Mouse (Mus musculus): ENCODE data around the gene Nxpe3.
A peak's percentile ranks its signal among the peaks of the same experiment; 100 is the strongest.
"Not testable (repeated sequence)": the region's sequence is repeated elsewhere in the genome, so short reads cannot be mapped to it uniquely, and the experiment has no call there.

Gene Nxpe3

DNA sequence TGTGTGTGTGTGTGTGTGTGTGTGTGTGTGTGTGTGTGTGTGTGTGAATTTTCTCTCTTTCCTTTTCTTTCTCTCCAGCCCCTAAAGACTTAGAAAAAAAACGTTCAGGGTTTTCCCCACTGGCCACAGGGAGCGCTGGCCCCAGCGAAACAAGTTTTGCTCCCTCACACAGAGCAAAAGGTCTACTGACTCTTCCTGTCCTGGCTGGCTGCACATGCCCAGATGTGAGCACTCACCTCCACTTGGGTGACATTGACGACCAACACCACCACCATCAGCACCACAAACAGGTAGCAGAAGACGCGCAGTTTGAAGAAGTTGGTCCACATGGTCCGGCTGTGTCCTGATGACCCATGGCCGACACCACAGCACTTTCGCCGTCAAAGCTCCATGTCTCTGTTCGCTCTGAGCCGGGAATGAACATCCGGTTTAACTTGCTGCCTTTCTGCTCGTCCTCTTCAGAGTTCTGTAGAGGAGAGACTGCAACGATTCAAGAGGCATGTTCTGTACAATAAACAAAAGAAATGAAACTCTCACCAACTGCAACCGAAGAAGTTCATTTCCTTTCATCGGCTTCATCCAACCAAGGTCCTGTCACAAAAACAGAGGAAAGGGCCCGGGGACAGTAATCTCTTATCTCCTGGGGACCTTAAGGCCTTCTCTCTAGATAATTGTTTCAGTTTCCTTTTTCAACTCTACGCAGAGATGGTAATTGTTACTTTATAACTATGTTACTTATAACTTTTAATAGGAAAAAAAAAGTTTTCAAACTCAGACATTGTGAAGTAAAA lies 4.5 kb downstream of the Nxpe3 start:
- DNase-seq (ENCODE audit: low spot score), result no peak

DNA sequence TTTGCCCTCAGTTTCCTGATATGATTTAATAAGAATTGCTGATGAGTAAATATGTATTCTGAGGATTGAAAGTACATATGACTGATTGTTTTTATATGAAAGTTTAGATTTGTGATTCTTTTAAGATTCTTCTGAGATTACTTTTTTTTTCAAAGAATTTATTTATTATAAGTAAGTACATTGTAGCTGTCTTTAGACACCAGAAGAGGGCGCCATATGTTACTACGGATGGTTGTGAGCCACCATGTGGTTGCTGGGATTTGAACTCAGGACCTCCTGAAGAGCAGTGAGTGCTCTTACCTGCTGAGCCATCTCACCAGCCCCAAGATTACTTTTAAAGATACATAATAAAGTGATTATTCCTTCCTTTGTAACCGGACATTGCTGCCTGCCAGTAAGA lies 5.6 kb downstream of the Nxpe3 start:
- no peak for DNase-seq (ENCODE audit: low spot score)

DNA sequence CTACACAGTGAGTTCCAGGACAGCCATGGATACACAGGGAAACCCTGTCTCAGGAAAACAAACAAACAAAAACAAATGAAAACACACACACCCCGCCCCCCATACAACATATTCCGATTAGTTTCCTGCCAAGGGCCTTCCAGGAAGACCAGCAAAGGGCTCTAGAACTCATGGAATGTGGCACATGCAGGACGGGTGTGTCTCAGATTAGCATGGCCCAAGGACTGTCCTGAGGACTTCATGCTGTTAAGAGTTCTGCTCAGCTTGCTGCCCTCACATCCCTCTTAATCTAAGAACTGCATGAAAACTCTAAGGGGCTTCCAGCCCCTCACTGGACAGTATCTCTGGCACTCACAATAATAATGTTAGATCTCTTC lies 6.5 kb downstream of the Nxpe3 start:
- no peak for DNase-seq (ENCODE audit: low spot score)

DNA sequence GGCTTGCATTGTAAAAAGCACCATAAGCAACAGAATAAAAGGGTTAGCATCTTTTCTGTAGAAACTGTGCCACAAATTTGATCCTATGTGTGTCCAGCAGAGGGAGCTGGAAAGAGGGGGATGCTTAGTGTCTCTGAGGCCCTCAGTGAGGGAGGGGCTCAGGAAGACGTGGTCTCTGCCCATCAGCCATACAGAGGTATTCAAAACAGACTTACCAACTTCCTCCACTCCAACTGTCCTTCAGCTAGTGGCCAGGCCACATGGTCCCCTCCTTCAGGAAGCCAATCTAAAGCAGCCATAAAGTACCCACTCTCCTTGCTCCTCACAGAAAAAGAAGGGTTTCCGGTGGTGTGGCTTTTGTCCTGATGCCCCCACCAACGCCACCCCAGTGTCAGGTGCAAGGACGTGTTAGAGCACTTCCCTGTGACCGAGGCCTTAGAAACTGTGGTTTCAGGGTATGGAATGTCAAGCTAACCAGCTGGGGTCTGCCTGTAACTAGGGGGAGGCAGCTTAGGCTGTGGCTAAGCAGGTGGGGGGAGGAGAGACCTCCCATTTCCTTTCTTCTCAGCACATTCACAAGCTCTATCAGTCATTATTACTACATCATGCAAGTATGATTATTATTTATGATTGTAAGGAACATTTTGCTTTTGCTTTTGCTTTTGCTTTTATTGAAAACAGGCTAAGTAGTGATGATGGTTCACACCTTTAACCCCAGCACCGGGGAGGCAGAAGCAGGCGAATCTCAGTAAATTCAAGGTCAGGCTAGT lies 7.1 kb downstream of the Nxpe3 start:
- DNase-seq (ENCODE audit: low spot score), result no peak

DNA sequence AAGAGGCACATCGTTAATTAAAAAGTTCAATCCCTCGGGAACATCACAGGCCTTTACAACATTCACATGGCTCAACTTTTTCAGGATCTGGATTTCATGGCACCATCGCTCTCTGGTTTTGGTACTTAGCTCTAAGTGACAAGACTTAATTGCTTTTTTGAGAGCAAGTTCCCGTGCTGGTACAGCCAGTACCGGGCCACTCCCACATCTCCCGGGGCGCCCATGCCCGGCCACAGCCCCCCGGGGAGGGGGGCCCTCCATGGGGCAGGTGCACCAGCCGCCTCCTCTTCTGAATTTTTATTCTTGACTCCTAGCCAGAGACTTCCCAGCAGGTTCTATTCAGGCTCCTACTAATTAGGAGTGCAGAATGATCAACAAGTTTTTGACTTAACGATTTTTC lies 10.8 kb downstream of the Nxpe3 start:
- no peak for DNase-seq (ENCODE audit: low spot score)

DNA sequence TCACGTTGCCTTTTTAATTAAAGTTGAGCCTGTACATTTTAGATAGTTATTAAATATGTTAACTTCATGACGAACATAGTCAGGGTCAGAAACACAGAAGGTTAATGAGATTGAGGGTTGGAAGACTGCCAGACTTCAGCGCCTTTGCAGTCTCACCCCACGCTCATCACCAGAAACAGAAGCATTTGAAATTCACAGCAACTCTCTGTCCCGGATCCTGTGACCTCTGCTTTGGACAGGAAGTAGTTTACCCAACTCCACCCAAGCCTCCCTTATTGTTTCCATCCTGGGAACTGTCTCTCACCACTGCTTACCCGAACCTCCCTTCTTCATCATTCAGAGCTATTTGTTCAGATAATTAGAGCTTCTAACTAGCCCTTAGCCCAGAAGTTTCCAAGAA lies 19.1 kb downstream of the Nxpe3 start:
- no peak for DNase-seq (ENCODE audit: low spot score)

DNA sequence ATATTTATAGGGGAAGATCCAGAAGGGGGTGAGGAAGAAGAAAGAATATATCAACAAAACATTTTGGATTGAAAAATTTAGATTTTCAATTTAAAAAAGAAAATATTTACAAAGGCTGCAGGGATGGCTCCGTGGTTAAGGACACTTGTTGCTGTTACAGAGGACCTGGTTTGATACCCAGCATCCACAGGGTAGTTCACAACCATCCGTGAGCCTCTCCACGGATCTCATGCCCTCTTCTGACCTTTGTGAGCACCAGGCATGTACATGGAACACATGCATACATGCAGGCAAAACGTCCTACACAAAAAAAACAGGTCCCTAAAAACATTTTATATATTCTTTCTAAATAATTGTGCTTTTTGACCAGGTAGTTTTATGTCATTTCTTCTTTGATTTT lies 31.3 kb downstream of the Nxpe3 start:
- no peak for DNase-seq (ENCODE audit: low spot score)

DNA sequence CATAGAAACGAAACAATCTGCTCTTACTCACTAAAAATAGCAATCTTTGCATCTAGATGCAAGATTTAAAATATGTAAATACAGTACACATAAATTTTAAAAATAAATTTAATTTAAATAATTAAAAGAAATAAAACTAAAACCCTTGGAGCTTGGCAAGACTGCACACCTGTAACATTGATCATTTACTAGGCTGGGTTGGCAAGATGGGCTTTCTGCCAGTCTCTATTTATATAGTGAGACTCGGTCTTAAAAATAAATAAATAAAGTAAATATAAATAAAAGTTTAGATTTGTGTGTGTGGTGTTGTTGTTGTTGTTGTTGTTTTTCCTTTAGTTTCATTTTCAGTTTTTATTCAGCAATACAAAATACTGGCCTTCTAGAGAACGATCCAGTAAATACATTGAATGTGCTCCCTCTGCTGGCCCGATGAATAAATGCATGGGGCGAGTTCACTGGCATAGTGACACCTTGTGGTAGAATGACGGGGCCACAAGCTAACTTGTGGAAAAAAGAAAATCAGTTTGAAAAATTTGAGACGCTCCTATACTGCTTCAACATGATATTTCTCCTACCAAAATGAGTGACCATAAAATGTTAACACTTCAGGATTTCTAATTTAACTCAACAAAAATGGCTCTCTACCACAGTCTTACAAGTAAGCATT lies 31.8 kb downstream of the Nxpe3 start:
- DNase-seq (ENCODE audit: low spot score), result peak; percentile 74

DNA sequence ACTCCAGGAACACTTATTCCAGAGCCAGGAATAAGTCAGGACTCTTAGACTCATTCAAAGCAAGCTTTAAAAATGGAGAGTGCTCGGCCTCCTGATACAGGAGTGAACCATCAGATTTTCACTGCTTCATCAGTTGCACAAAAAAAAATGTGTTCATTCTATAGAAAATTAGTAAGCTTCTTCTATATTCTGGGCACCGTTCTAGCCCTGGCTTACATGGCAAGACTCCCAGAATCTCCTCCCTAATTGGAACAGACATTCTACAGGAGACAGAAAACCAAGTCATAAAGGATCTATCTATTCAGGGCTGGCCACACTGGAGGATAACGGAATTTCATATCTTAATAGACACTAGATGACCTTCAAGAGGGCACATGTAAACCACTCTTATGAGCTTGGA lies 34.0 kb downstream of the Nxpe3 start:
- no peak for DNase-seq (ENCODE audit: low spot score)

DNA sequence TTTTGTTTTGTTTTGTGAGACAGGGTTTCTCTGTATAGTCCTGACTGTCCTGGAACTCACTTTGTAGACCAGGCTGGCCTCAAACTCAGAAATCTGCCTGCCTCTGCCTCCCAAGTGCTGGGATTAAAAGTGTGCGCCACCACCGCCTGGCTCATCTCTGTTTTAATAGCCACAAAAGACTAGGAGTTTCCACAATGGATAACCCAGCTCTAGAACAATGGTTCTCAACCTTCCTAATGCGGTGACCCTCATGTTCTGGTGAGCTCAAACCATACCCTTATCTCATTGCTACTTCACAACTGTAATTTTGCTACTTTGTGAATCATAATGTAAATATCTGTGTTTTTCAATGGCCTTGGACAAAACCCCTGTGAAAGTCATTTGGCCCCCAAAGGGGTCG lies 35.7 kb downstream of the Nxpe3 start:
- DNase-seq (ENCODE audit: low spot score), result not testable (repeated sequence)

DNA sequence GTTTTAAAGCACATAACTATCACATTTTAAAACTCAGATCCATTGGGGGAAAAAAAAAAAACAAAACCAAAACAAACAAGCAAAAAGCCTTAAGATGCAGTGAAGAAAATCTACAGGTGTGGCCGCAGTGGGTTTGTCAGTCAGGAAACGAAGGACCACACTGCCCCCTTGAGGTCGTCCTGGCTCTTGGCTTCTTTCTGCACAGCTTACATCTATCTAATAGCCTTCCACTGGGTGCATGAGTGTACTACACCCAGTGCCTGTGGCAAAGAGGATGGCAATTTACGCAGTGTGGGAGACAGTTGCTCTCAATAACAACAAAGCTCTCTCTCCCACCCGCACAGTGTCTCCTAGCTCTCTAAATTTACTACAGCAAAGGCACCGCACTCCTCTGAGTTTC lies 36.6 kb downstream of the Nxpe3 start:
- DNase-seq (ENCODE audit: low spot score), result peak; percentile 52

DNA sequence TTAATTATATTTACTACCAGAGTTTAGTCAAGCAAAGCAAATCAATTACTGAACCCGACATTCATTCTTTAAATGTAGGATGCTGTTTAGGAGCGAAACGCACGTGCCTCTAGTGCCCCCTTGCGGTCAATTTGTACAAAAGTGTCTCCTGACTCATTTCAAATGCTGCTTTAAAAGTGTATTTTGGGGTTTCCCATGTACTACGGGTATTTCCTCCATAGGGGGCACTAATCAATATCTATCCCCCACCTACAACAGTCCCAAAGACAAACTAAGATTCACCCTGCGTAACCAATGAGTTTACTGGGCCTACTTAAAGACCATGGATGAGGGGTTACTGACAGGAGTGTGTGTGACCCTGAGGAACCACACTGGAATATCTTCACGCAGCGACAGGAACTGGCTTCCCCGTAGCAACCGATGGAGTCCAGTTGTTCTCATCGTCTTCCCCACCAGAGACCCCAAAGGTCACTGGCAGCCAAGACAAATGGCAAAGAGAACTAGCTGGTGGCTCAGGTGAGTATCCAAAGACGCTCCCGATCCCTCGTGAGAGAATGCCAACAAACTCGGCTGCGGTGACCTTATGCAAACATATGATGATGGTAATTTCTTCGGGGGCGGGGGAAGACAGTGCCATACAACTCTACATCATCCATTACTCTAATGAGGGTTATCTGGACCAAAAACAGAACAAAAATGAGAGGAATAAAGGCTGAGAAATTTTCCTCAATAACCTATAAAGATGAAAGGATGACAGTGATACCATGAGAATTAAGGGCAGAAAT lies 42.0 kb downstream of the Nxpe3 start:
- DNase-seq (ENCODE audit: low spot score), result peak; percentile 73

DNA sequence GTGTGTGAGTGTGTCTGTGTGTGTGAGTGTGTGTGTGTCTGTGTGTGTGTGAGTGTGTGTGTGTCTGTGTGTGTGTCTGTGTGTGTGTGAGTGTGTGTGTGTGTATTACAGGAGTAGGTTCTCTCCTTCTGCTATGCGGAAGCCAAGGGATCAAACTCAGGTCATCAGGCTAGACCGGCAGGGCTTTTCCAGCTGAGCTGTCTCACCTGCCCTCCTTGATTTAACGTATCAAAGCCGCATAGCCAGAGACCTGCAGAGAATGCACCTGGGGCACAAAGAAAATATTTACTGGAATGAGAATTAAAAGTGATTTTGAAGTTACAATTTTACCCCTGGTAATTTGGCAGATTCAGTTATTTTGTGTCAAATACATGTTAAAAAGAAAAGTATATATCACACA lies 42.6 kb downstream of the Nxpe3 start:
- no peak for DNase-seq (ENCODE audit: low spot score)

DNA sequence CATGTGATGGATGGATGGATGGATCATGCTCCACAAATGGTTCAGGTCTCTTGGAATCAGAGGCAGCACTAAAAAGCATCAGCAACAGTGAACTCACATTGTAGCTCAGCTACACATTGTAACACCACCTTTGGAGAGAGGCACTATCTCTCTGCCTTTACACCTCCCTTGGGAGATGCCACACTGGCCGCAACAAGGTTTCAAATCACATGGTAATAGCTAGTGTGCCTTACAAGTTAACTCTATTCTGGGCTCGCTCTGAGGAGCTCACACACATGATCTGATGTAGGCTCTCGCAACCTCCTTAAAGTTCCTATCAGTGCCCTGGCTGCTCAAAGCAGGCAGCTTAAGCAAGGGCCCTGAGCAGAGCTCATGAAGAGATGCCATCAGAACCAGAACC lies 44.6 kb downstream of the Nxpe3 start:
- no peak for DNase-seq (ENCODE audit: low spot score)

DNA sequence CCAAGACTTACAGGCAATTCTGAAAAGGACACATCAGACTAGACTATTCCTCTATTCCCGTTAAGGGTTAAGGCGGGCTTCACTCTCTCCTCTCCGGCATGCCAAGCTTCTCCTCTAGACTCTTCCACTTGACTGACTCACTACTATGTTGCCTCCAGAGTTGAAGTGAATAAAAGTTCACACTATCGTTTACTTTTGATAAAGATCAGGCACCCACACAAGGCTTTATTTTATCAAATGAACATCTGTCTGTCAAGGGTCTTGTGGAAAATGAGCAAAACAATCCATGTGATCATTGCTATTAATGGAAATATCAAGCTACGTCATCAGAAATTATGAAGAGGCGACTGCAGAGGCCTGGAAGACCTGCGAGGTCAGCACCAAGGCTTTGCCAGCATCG lies 47.4 kb downstream of the Nxpe3 start:
- no peak for DNase-seq (ENCODE audit: low spot score)

DNA sequence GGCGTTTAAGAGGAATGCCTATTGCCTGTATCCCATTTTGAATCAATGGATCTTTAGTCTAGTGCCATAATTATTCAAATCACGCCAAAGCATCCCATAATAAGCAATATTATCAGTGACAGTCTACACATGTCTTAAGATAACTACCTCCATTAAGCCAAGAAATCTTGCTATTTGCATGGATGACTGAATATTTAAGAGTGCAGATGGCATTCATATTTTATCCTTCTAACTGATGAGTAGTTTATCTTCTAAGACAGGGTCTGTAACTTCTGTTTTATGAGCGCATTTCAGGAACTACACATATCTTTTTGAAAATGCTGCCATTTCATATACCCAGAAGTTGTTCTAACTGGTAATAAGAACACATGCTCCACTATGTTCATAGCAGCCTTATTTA lies 50.2 kb downstream of the Nxpe3 start:
- no peak for DNase-seq (ENCODE audit: low spot score)

DNA sequence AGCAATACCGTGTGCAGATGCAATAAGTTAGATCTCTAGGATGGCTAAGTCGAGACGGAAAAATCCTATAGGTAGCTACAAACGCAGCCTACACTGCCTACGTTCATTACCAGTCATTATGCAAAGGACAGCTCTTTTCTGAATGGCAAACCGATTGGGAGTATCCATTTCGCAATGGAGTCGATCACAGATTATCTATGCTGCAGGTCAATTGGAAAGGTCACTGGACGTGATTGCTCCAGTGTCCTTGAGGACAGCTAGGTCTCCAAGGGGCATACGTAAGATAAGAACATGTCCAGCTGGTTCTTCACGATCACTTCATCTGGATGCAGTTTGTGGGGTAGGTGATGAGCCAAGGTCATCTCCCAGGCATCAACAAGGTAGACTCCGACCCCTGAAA lies 51.2 kb downstream of the Nxpe3 start:
- no peak for DNase-seq (ENCODE audit: low spot score)

DNA sequence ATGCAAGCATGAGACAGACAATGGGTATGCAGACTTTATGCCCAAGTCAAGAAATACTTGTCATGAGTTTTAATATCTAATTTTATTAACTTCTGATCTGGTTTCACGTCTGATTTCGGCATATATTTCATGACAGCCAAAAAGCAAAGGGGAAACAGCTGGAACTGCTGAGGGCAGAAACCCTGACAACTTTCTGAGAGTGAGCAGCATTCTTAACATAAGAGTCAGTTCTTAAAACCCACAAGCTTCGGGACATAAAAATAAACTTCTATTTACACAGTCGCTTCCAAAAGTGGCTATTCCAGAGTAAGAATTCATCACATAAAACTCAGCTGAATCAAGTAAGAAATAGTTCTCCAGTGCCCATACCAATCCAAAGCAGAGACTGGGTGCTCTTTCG lies 52.0 kb downstream of the Nxpe3 start:
- DNase-seq (ENCODE audit: low spot score), result no peak

DNA sequence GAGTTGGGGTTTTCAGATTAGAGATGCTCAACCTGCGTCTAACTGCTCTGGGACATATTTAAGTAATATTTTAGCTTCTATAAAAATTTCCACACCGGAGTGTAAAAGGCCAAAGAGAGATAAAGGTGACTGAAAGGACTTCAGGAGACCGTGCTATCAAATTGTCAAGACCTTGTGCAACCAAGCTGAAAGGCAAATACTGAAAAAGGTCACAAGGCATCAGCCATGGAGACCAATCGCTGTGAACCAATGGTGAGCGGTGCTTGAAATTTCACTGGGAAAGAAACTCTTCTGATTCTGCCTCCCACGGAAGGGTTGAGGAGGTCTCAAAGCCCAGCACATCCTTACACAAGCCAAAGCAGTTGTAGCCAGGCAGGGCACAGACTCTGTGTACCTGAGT lies 53.6 kb downstream of the Nxpe3 start:
- DNase-seq (ENCODE audit: low spot score), result no peak

DNA sequence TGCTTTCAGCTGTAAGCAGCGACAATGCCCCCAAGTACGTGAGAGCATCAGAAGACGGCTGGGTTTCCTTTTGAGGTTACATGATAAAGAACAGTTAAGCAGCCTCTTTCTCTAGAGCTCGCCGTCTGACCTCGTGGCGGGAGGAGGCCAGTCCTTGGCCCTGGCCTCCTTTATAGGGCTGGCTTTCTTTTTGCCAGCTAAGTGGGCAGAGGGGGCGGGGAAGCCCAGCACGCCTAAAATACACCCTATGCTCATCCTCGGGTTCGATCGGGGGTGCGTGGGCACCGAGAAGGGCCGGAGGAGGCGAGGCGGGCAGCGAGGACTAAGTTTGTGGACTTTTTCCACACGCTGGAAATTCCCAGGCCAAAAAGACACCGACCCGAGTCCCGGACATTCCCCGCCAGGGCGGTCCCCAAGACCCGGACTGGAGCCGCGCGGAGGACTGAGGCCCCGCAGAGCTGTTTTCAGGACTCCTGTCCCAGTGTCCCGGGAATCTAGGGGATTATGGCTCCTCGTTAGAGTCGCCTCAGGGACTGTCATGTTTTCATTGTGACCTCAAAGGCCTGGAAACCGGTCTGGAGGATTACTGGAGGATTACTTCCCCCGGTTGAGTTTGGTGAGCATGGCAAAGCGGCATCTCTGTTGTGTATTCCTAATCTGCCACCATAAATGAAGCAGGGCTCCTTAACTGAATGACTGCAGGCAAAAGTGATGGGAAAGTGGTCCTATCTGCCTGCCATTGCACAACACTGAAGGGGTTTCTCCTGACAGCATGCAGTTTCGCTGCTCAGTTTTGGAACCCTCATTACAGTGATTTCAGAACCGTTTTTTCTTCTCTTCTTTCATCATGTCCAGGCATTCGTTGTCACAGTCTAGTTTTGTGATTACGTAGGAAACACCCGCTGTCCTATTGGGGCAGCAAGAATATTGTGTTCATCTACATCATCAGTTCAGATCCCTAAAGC lies 56.3 kb downstream of the Nxpe3 start, which contains the start of gene Nfkbiz:
Gene Nfkbiz, minus strand, starts transcription at position 390 of the 965 bp plus-strand sequence.
- DNase-seq (ENCODE audit: low spot score), result peak; percentile 72

DNA sequence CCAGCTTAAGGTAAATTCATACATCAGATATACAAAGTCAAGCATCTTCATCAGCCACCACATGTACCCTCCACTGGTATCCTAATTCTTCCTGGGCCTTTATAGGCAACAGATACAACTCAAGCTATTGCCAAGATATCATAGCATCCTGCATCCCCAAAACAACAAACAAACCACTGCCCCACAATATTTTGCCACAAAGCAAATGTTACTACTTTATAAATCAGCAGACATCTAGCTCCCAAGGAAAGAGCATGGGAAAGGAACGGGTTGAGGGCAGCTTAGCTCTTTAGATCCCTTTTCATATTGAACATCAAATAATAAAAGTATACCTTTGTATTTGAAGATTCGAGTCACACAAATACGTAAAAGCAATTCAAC lies 57.0 kb downstream of the Nxpe3 start:
- DNase-seq (ENCODE audit: low spot score), result no peak
